Mouse (Mus musculus) central nervous system, embryonic 18 days (tissue): ENCODE results near the gene Zfp445. TPM values are rescaled to one million over a fixed set of nuclear protein-coding genes. Genes with fewer than 3 reads are reported as not detected.

ENCODE experiments used
- polyA plus RNA-seq: library from polyadenylated mRNA; depleted of rRNA; stranded (reverse); fragments of >200 nt; gene quantifications from 2 replicates; pipeline ENCODE4 v1.2.3, GENCODE M21; 2012; rRNA removed

Zfp445 gene
- polyA plus RNA-seq = 186 and 197 TPM in 2 replicates

GRCm38 (mm10) chr9:122865697-122866166 lies at the start of gene Zfp445:
Gene Zfp445, minus strand, starts transcription at chr9:122866006.

DNA sequence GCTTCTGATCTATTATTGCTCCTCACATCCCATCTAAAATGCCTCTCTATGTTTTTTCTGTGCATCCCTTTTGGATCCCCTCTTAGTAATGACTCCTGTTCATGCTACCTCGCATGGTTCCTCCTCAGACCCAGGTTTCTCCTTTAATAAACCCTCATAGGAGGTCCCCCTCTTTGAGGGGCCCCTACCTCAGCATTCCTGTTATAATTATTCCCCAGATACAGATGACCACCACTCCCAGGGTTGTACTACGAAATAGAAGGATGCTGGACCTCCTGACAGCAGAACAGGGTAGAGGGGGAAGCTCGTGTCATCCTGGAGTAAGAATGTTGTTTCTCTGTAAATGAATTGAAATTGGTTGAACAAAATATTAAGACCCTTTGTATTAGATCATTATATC lies 19.6 kb upstream of the Zfp445 start, which contains the start of gene Zkscan7:
TSS of gene Zkscan7 (plus strand) at position 301 of the 400 bp plus-strand sequence.

GRCm38 (mm10) chr9:122843760-122844159 lies 22.0 kb downstream of the Zfp445 start, which contains the start of gene Gm35549:
Gene Gm35549, minus strand, starts transcription at chr9:122844035.

DNA sequence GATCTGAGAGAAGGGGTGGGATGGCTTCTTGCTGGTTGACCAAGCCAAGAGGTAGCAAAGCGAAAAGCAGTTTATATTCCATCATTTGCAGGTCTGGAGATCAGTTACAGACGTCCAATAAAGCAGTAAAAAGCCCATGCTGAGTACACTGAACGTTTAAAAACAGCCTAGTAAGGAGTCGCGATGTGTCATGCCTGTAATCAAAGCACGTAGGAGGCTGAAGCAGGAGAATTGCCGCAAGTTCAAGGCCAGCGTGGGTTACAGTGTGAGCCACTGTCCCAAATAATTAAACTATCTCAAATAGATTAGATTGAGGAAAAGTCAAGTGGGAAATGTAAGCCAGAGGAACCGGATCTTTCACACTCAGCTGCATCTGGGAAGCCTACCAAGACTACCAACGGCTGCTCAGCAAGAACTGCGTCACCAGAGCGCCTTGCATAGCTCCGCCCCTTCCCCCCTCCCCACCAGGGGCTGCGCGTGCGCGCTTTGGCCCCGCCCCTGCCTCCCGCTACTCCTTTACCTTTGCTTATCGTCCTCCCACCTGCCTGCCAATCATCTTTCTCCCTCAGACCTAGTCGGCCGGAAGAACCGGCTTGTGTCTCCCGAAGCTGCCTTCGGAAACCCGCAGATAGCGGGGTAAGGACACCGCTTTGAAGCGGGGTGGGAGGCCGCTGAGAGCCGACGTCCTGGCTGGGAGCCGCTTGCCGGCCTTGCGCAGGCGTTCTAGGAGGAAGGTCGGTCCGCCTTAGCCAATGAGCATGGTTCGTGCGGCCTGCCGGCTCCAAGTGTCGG lies 60.6 kb downstream of the Zfp445 start, which contains the start of gene Tcaim:
TSS of gene Tcaim (plus strand) at position 487 of the 792 bp plus-strand sequence.

Other genes with a start within 250 kb of the Zfp445 start
- 0.01 TPM in 1 of 2 replicates, not detected in the other for gene Topaz1, start 118.7 kb downstream of the Zfp445 start, polyA plus RNA-seq
- 7.1 and 7.6 TPM in 2 replicates for gene Tcaim, start 60.5 kb downstream of the Zfp445 start, polyA plus RNA-seq
- not detected in 2 replicates for gene Gm35549, start 22.0 kb downstream of the Zfp445 start, polyA plus RNA-seq
- 5.5 and 5.9 TPM in 2 replicates for gene Zkscan7, start 19.7 kb upstream of the Zfp445 start, polyA plus RNA-seq
- 8.4 and 9.6 TPM in 2 replicates for gene Zfp105, start 57.1 kb upstream of the Zfp445 start, polyA plus RNA-seq
- gene 1110059G10Rik, start 85.0 kb upstream of the Zfp445 start, polyA plus RNA-seq = 21.4 and 22.0 TPM in 2 replicates
- gene Kif15, start 85.0 kb upstream of the Zfp445 start, polyA plus RNA-seq = 7.3 and 8.7 TPM in 2 replicates
- 23.3 and 24.8 TPM in 2 replicates for gene Tmem42, start 155.3 kb upstream of the Zfp445 start, polyA plus RNA-seq
- 0.52 and 0.60 TPM in 2 replicates for gene Tgm4, start 168.7 kb upstream of the Zfp445 start, polyA plus RNA-seq
- gene Zdhhc3, start 247.2 kb upstream of the Zfp445 start, polyA plus RNA-seq = 72.1 and 72.9 TPM in 2 replicates
- gene Exosc7, start 247.2 kb upstream of the Zfp445 start, polyA plus RNA-seq = 89.0 and 89.8 TPM in 2 replicates